Mouse (Mus musculus): Measurements from ENCODE around the gene Cd160. TPM values are rescaled to one million over a fixed set of nuclear protein-coding genes. Genes with fewer than 3 reads are reported as not detected.

Cd160 gene
- polyA plus RNA-seq, 1 experiment from 2014 or later, result 0.19 TPM

- no peaks in the 10 kb centered on the region for H3K9me3 ChIP-seq
- no peaks in the 10 kb centered on the region for H3K27me3 ChIP-seq
- no peak overlapping the region for H3K9ac ChIP-seq
- H3K4me2 ChIP-seq, result no peak overlapping the region
- WGBS, result 91% methylated on average over 11 of the region's 11 CpGs
- peaks cover 4% of the 10 kb centered on the region; the same call in 1 of the 2 replicates for H3K36me3 ChIP-seq (replicated peaks)
- no peak for ATAC-seq (ENCODE audit: low FRiP score)
- H3K27ac ChIP-seq, result no peak overlapping the region
- H3K4me1 ChIP-seq, result no peaks in the 10 kb centered on the region
- no peak overlapping the region for H3K4me3 ChIP-seq (replicated peaks)
These were observed 28.9 kb downstream of the Cd160 start for GRCm38 (mm10) chr3:96800254-96800653.

DNA sequence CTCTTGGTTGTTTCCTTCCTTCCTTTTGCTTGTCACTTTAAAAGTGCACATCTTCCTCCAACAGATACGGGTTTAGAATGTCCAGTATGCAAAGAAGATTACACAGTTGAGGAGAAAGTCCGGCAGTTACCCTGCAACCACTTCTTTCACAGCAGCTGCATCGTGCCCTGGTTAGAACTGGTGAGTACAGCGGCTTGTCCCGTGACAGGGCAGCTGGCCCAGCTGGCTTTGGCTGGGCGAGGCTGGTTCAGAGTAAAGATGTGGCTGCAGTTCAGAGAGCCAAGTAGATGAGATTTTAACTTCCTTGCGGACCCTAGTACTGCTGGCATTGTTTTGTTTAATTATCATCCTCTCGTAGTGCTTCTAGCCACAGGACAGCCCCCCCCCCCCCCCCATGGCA, 40.6 kb downstream of the Cd160 start:
- Histone ChIP-seq H3K4me3 (replicated peaks) (no peak overlapping the region), H3K36me3 (replicated peaks) (peaks cover 51% of the 10 kb centered on the region)

DNA sequence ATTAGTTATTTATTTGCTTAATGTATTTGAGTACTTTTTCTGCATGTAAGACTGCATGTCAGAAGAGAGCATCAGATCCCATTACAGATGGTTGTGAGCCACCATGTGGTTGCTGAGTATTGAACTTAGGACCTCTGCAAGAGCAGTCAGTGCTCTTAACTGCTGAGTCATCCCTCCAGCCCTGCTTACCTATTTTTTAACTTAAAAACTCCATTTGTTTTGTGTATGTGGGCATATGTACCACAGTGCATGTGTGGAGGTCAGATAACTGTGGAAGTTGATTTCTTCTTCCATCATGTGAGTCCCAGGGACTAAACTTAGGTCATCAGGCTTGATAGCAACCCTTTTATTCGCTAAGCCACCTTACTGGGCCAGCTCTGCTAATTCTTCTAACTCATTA, 41.4 kb downstream of the Cd160 start:
- WGBS, result 83% methylated on average over 1 of the region's 1 CpGs
- peaks cover 51% of the 10 kb centered on the region for H3K36me3 ChIP-seq (replicated peaks)

More for the DNA sequence above, 40.6 kb downstream of the Cd160 start:
- Histone ChIP-seq H3K9ac (no peak overlapping the region), H3K4me1 (no peaks in the 10 kb centered on the region; the same call in 1 of the 2 replicates), H3K9me3 (no peaks in the 10 kb centered on the region), H3K27me3 (no peaks in the 10 kb centered on the region), H3K4me2 (no peak overlapping the region), H3K27ac (no peak overlapping the region)
- ATAC-seq (ENCODE audit: low FRiP score), result no peak
- WGBS, result 90% methylated on average over 8 of the region's 8 CpGs

DNA sequence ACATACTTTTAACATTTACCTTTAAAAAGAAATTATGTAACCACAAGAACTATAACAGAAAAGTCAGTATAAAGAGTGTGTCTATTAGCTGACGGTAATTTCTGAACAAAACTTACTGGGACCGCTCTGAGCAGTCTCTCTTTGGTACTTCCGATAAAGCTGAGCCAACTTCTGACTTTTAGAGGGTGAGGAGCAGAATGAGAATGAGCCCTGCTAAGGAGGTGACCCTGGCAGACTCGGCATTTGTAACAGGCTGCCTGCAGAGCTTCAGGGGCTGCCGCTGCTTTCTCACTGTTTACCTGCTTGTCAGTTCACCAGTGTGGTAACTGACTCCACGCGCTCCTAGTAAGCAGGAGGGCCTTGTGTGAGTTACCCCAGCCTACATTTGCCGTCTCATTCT, 46.9 kb downstream of the Cd160 start:
- ATAC-seq (ENCODE audit: low FRiP score), result no peak
- H3K4me1 ChIP-seq, result no peaks in the 10 kb centered on the region
- H3K36me3 ChIP-seq (replicated peaks), result peaks cover 20% of the 10 kb centered on the region
- H3K27ac ChIP-seq, result no peak overlapping the region
- 76% methylated on average over 8 of the region's 8 CpGs for WGBS
- H3K4me2 ChIP-seq, result no peak overlapping the region
- no peaks in the 10 kb centered on the region for H3K27me3 ChIP-seq
- no peak overlapping the region for H3K4me3 ChIP-seq (replicated peaks)
- no peaks in the 10 kb centered on the region for H3K9me3 ChIP-seq
- H3K9ac ChIP-seq, result no peak overlapping the region

More for the DNA sequence above, 41.4 kb downstream of the Cd160 start:
- Histone ChIP-seq H3K27me3 (no peaks in the 10 kb centered on the region), H3K4me1 (no peaks in the 10 kb centered on the region), H3K9ac (no peak overlapping the region), H3K4me2 (no peak overlapping the region), H3K4me3 (replicated peaks) (no peak overlapping the region), H3K27ac (no peak overlapping the region), H3K9me3 (no peaks in the 10 kb centered on the region)
- no peak for ATAC-seq (ENCODE audit: low FRiP score)

DNA sequence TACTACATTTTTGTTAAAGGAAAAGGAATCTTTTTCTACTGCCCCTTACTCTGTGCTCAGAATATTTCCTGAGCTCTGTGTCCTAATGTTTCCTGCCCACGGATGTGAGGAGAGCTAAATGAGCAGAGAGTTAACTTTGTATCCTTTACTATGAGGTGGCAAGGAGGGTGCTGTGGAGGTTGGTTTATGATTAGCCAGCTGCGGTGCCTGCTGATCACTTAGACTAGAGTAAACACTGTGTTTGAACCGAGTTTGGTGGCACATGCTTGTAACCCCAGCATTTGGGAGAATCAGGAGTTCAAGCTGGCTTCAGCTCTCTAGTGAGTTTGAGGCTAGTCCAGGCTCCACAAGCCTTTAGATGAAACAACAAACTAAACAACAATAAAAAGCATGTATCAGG, 52.0 kb downstream of the Cd160 start:
- H3K27me3 ChIP-seq, result no peaks in the 10 kb centered on the region
- no peaks in the 10 kb centered on the region for H3K9me3 ChIP-seq
- 84% methylated on average over 3 of the region's 3 CpGs for WGBS
- no peak overlapping the region for H3K9ac ChIP-seq
- H3K4me2 ChIP-seq, result no peak overlapping the region
- ATAC-seq (ENCODE audit: low FRiP score), result no peak
- H3K4me1 ChIP-seq, result no peaks in the 10 kb centered on the region
- no peak overlapping the region for H3K27ac ChIP-seq
- H3K4me3 ChIP-seq (replicated peaks), result no peak overlapping the region
- H3K36me3 ChIP-seq (replicated peaks), result peaks cover 6% of the 10 kb centered on the region; the same call in 1 of the 2 replicates

- H3K27ac ChIP-seq, result no peak overlapping the region
- H3K4me2 ChIP-seq, result no peak overlapping the region
- no peak overlapping the region for H3K9ac ChIP-seq
- ATAC-seq (ENCODE audit: low FRiP score), result no peak
- no peaks in the 10 kb centered on the region for H3K4me1 ChIP-seq
- WGBS, result 65% methylated on average over 1 of the region's 1 CpGs
- H3K4me3 ChIP-seq (replicated peaks), result no peak overlapping the region
- H3K36me3 ChIP-seq (replicated peaks), result peaks cover 6% of the 10 kb centered on the region; the same call in 1 of the 2 replicates
- H3K9me3 ChIP-seq, result no peaks in the 10 kb centered on the region
- no peaks in the 10 kb centered on the region for H3K27me3 ChIP-seq
These were observed 56.2 kb downstream of the Cd160 start for GRCm38 (mm10) chr3:96772949-96773348.

- WGBS, result 92% methylated on average over 5 of the region's 5 CpGs
These were observed 59.2 kb downstream of the Cd160 start for GRCm38 (mm10) chr3:96769971-96770370.

GRCm38 (mm10) chr3:96764528-96764927, 64.6 kb downstream of the Cd160 start:
- Histone ChIP-seq H3K27me3 (no peaks in the 10 kb centered on the region), H3K4me3 (replicated peaks) (no peak overlapping the region)
- no peak for ATAC-seq (ENCODE audit: low FRiP score)

More at GRCm38 (mm10) chr3:96769971-96770370, 59.2 kb downstream of the Cd160 start:
- Histone ChIP-seq H3K4me1 (peaks cover 7% of the 10 kb centered on the region; the same call in 1 of the 2 replicates), H3K9ac (no peak overlapping the region), H3K4me3 (replicated peaks) (no peak overlapping the region), H3K4me2 (no peak overlapping the region), H3K27me3 (no peaks in the 10 kb centered on the region), H3K36me3 (replicated peaks) (no peaks in the 10 kb centered on the region), H3K9me3 (no peaks in the 10 kb centered on the region), H3K27ac (no peak overlapping the region)
- no peak for ATAC-seq (ENCODE audit: low FRiP score)

DNA sequence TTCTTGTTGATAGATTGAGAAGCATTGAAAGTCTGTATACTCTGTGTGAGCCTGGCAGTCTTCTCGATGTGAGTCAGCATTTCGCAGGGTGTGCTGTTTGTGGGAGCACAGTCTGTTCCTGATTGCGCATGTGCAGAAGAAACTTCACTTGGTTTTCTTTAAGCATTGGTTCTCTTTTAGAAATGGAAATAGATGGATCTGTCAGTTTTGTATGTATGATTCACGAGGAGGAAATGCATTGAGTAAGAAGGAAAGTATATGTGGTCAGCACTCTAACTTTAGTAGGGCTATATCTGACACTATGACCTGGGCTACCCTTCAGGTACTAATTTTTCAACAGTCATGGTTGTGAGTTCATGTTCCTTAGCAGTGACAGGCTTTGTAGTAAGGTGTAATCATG, 69.5 kb downstream of the Cd160 start:
- H3K27me3 ChIP-seq, result no peaks in the 10 kb centered on the region

More at GRCm38 (mm10) chr3:96764528-96764927, 64.6 kb downstream of the Cd160 start:
- H3K36me3 ChIP-seq (replicated peaks), result no peaks in the 10 kb centered on the region; the same call in 1 of the 2 replicates
- H3K27ac ChIP-seq, result no peak overlapping the region
- 89% methylated on average over 1 of the region's 1 CpGs for WGBS
- no peak overlapping the region for H3K9ac ChIP-seq
- H3K4me1 ChIP-seq, result peaks cover 7% of the 10 kb centered on the region; the same call in 1 of the 2 replicates
- H3K4me2 ChIP-seq, result no peak overlapping the region
- no peaks in the 10 kb centered on the region for H3K9me3 ChIP-seq

GRCm38 (mm10) chr3:96757691-96758090, 71.5 kb downstream of the Cd160 start:
- H3K4me3 ChIP-seq (replicated peaks), result no peak overlapping the region
- H3K27ac ChIP-seq, result no peak overlapping the region
- no peak for ATAC-seq (ENCODE audit: low FRiP score)
- no peak overlapping the region; the same call in 1 of the 2 replicates for H3K9ac ChIP-seq
- no peaks in the 10 kb centered on the region for H3K9me3 ChIP-seq
- H3K4me2 ChIP-seq, result no peak overlapping the region
- no peaks in the 10 kb centered on the region; the same call in 1 of the 2 replicates for H3K36me3 ChIP-seq (replicated peaks)
- no peaks in the 10 kb centered on the region for H3K27me3 ChIP-seq
- WGBS, result 62% methylated on average over 7 of the region's 7 CpGs
- no peaks in the 10 kb centered on the region for H3K4me1 ChIP-seq

More for the DNA sequence above, 69.5 kb downstream of the Cd160 start:
- Histone ChIP-seq H3K9me3 (no peaks in the 10 kb centered on the region), H3K36me3 (replicated peaks) (no peaks in the 10 kb centered on the region; the same call in 1 of the 2 replicates), H3K9ac (no peak overlapping the region), H3K4me2 (no peak overlapping the region), H3K4me3 (replicated peaks) (no peak overlapping the region), H3K27ac (no peak overlapping the region), H3K4me1 (no peaks in the 10 kb centered on the region)
- 95% methylated on average over 4 of the region's 4 CpGs for WGBS
- no peak for ATAC-seq (ENCODE audit: low FRiP score)

DNA sequence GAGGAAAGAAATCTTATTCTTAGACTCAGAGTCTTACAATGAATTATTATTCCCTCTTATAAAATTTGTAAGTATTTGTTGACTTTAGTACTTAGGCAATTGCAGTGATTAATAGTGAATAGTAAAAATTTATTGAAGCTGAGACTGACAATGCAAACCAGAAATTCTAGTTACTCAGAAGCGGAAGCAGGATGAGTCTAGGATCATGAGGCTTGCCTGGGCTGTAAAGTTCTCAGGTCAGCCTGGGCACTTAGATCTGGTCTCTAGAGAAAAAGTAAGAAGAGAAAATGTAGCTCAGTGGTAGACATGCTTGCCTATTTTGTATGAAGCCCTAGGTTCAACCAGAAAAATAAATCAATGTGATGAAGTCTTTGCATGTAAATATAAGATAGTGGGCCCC, 73.2 kb downstream of the Cd160 start:
- 91% methylated on average over 1 of the region's 1 CpGs for WGBS
- Histone ChIP-seq H3K4me2 (no peak overlapping the region), H3K36me3 (replicated peaks) (no peaks in the 10 kb centered on the region)

More for the DNA sequence above, 73.2 kb downstream of the Cd160 start:
- H3K9me3 ChIP-seq, result no peaks in the 10 kb centered on the region
- no peak overlapping the region for H3K9ac ChIP-seq
- H3K4me3 ChIP-seq (replicated peaks), result no peak overlapping the region
- no peaks in the 10 kb centered on the region for H3K27me3 ChIP-seq
- no peaks in the 10 kb centered on the region for H3K4me1 ChIP-seq
- no peak for ATAC-seq (ENCODE audit: low FRiP score)
- H3K27ac ChIP-seq, result no peak overlapping the region

All from forebrain, embryonic 12.5 days (tissue).